Comparison of ENCODE assay signal across 8 mouse cellular contexts in genomic region chr4:53440010-53440815, GRCm38 (mm10). TPM values are rescaled to one million over a fixed set of nuclear protein-coding genes. Genes with fewer than 3 reads are reported as not detected.
A peak's percentile ranks its signal among the peaks of the same experiment; 100 is the strongest.
DNase-seq lines count a peak whose midpoint lies in the region; ATAC-seq and TF ChIP-seq lines count a peak whose summit lies in the region.

TSS of gene Slc44a1 (plus strand) at chr4:53440413.

- H3K4me3 ChIP-seq in hindbrain, embryonic 10.5 days, result peak within 1 kb of the TSS; percentile 85

- peaks cover 27% of the 10 kb centered on the region for H3K4me1 ChIP-seq in hindbrain, embryonic 10.5 days (replicated peaks)

- H3K9me3 ChIP-seq in hindbrain, embryonic 10.5 days, result no peaks in the 10 kb centered on the region

- DNase-seq in Patski (ENCODE audit: low read depth, low spot score), result peak; percentile 20
- DNase-seq in cerebellum, adult 9-11 months, result peak; percentile 89
- peak in 1 of 2 experiments; percentile 81 for DNase-seq in frontal cortex, adult 2 months (ENCODE audit: extremely low spot score in 1 of 2, low spot score in 1 of 2)
- peak; percentile 88 for DNase-seq in hindbrain, embryonic 10.5 days (ENCODE audit: low spot score)
- DNase-seq in layer of hippocampus, postnatal 14 days (ENCODE audit: low spot score in 2 of 2), result peak; percentile 75 to 88
- peak; percentile 88 for DNase-seq in lung, postnatal 14 days
- DNase-seq in retina, adult 2 months (ENCODE audit: low read depth, low spot score), result peak; percentile 85
- peak; percentile 82 for DNase-seq in thymus, postnatal 25 days

- no peak for TF ChIP-seq CTCF in Patski (IDR thresholded peaks at IDR 0.05)

- in situ Hi-C loops in Patski (cut with MboI; ENCODE audit: low pct_unique_long_range_greater_than_20kb), result no loop called here

- POLR2A ChIA-PET in Patski (lab: Charles Lee), result interaction anchor here (1.2 kb wide), 2 partner anchors 24 to 142 kb away, joined by 3 to 6 read pairs; no protein-coding TSS in a partner anchor

- H3K36me3 ChIP-seq in hindbrain, embryonic 10.5 days, result no peaks in the 10 kb centered on the region

- under 1% methylated on average over 118 of the region's 122 CpGs for WGBS in hindbrain, embryonic 10.5 days

- CTCF ChIA-PET in Patski (lab: Charles Lee), result interaction anchor here (0.8 kb wide), 1 partner anchor 238 kb away, joined by 3 read pairs; no protein-coding TSS in a partner anchor

- peak; percentile 96 for ATAC-seq in Patski

- peak within 1 kb of the TSS; percentile 92 for H3K27ac ChIP-seq in hindbrain, embryonic 10.5 days

- H3K27me3 ChIP-seq in Patski, result no peaks in the 10 kb centered on the region
- H3K27me3 ChIP-seq in hindbrain, embryonic 10.5 days (ENCODE audit: insufficient read depth, poor library complexity, severe bottlenecking), result peaks cover 25% of the 10 kb centered on the region

RNA-seq across cellular contexts. Expression of gene Slc44a1, which starts in this region (rescaled TPM):
- 28.9 TPM for polyA plus RNA-seq in Patski (2021)
- 50.3 and 51.1 TPM in 2 replicates for polyA plus RNA-seq in frontal cortex, adult 2 months (2012; rRNA removed)
- polyA plus RNA-seq in hindbrain, embryonic 10.5 days (2016; fragmentation: Nextera tagmentation; extraction: Ambion mirVana), result 10.8 and 12.0 TPM in 2 replicates
- 100 to 1,000 TPM; 101 to 110 TPM for total RNA-seq in layer of hippocampus, postnatal 14 days (2021)
